Mouse (Mus musculus) C2C12 (cell line): ENCODE data around the gene Saxo1.

Experiments
- CEBPB ChIP-seq: IDR thresholded peaks from one replicate; pipeline ENCODE4 v1.6.1; 2011; ENCODE audit warnings: low read depth, mild to moderate bottlenecking, control low read depth, moderate library complexity
- CTCF ChIP-seq: IDR thresholded peaks from one replicate; pipeline ENCODE4 v1.5.1; 2011; ENCODE audit not compliant: control insufficient read depth, insufficient read depth, insufficient read length

- TF ChIP-seq CTCF (no peak), CEBPB (no peak)
Observed at GRCm38 (mm10) chr4:86533406-86534090, 24.6 kb downstream of the Saxo1 start.
